Mouse (Mus musculus) liver, adult 2 months (tissue): ENCODE measurements around the gene Wdr91. TPM values are rescaled to one million over a fixed set of nuclear protein-coding genes. Genes with fewer than 3 reads are reported as not detected.

Experiments used
- DNase-seq: peaks from one replicate; pipeline ENCODE4 v3.0.0-alpha.2; 2011; ENCODE audit warnings: low read depth, low spot score; ENCODE audit errors: extremely low read depth
- H3K27ac ChIP-seq: fragments of 200-500 bp; replicated peaks from 2 replicates; pipeline ENCODE4 v1.5.1; 2012; ENCODE audit warnings: low read depth, mild to moderate bottlenecking, control low read depth, inconsistent platforms, low read length; ENCODE audit not compliant: insufficient read depth
- H3K27me3 ChIP-seq: fragments of 200-500 bp; 2 replicates; pipeline ENCODE4 v1.6.1; 2012; ENCODE audit warnings: mild to moderate bottlenecking, moderate library complexity, low read length, inconsistent platforms; ENCODE audit not compliant: control insufficient read depth, insufficient read depth
- H3K36me3 ChIP-seq: fragments of 200-500 bp; 2 replicates; pipeline ENCODE4 v1.6.1; 2012; ENCODE audit warnings: low read length, inconsistent platforms; ENCODE audit not compliant: control insufficient read depth, insufficient read depth
- H3K4me1 ChIP-seq: fragments of 200-500 bp; 2 replicates; pipeline ENCODE4 v1.6.1; 2011; ENCODE audit warnings: low read length; ENCODE audit not compliant: control insufficient read depth, insufficient read depth
- H3K4me3 ChIP-seq: fragments of 200-500 bp; 2 replicates; pipeline ENCODE4 v1.5.1; 2011; ENCODE audit warnings: low read depth, mild to moderate bottlenecking, control low read depth, low read length, moderate library complexity; ENCODE audit not compliant: insufficient read depth
- H3K79me2 ChIP-seq: fragments of 200-500 bp; 2 replicates; pipeline ENCODE4 v1.6.1; 2012; ENCODE audit warnings: inconsistent platforms, mild to moderate bottlenecking, low read length, moderate library complexity; ENCODE audit not compliant: control insufficient read depth, insufficient read depth
- H3K9ac ChIP-seq: fragments of 200-500 bp; 2 replicates; pipeline ENCODE4 v1.6.1; 2012; ENCODE audit warnings: low read depth, mild to moderate bottlenecking, control low read depth, inconsistent platforms, low read length
- CTCF ChIP-seq: fragments of 200-500 bp; IDR thresholded peaks from 2 replicates; pipeline ENCODE4 v1.5.1; 2011; ENCODE audit warnings: low read depth, low read length, control low read depth
- POLR2A ChIP-seq: fragments of 200-500 bp; IDR thresholded peaks from 2 replicates; pipeline ENCODE4 v1.6.1; 2011; ENCODE audit warnings: low read length, control low read depth; ENCODE audit not compliant: insufficient read depth; ENCODE audit errors: extremely low read depth
- WGBS: fragments of 180-500 bp; shearing (Covaris S2); methylation state at CpG from one replicate; pipeline ENCODE4 v1.1.7; 2018; 5-methylcytosine and 5-hydroxymethylcytosine counted together
- polyA plus RNA-seq: library from polyadenylated mRNA; depleted of rRNA; stranded (reverse); fragments of >200 nt; gene quantifications from 2 replicates; pipeline ENCODE4 v1.2.3, GENCODE M21; 2012
- total RNA-seq: library from RNA; depleted of rRNA; stranded (reverse); fragments of >200 nt; gene quantifications from 2 replicates; pipeline ENCODE4 v1.2.3, GENCODE M21; 2014

Gene Wdr91
- total and polyA plus RNA-seq, 2 experiments = 9.5 to 23.4 TPM

DNA sequence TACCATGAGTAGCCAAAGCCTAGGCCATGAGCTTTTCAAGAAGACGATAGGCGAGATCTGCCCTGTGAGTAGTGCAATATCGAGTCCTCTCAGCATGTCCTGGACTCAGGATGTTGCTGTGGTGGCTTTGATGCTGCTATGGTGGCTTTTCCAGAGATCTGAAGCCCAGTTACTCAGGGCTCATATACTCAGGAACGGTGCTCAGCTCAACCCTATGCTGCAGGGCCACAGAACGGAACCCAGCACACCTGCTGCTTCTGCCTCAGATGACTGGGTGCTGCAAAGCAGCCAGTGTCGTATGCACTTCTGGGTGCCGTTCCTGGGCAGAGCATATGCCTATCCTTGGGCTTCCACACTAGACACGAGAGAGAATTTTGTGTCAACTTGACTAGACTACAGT lies 28.8 kb upstream of the Wdr91 start:
- TF ChIP-seq POLR2A (no peak), CTCF (no peak)
- 95% methylated on average over 8 of the region's 8 CpGs for WGBS
- peaks cover 1% of the 10 kb centered on the region; the same call in 1 of the 2 replicates for H3K4me1 ChIP-seq
- H3K4me3 ChIP-seq = no peak overlapping the region
- H3K36me3 ChIP-seq = no peaks in the 10 kb centered on the region
- no peak overlapping the region for H3K9ac ChIP-seq
- no peak for DNase-seq
- no peaks in the 10 kb centered on the region for H3K79me2 ChIP-seq
- H3K27me3 ChIP-seq = no peaks in the 10 kb centered on the region
- no peak overlapping the region for H3K27ac ChIP-seq

DNA sequence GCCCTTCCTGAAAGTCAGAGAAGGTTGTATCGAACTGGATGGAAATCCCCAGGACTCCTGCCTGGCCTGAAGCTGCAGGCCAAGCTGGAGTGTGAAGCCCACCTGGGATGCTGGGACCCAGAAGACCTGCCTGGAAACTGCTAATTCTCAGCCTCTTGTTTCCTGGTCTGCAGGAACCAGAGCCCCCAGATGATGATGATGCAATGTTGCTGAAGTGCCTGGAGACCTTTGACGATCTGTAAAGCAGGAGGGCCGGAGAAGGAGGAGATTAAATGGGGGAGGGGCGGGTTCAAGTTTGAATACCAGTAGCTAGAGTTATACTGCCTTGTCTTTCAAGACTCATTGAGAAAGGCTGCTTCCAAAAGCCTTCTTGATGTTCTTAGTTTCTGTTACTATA lies 28.3 kb upstream of the Wdr91 start:
- WGBS = 31% methylated on average over 4 of the region's 4 CpGs
- Histone ChIP-seq H3K27me3 (no peaks in the 10 kb centered on the region), H3K9ac (no peak overlapping the region), H3K4me1 (peaks cover 1% of the 10 kb centered on the region; the same call in 1 of the 2 replicates), H3K79me2 (no peaks in the 10 kb centered on the region), H3K4me3 (no peak overlapping the region), H3K27ac (no peak overlapping the region), H3K36me3 (no peaks in the 10 kb centered on the region)
- no peak for DNase-seq
- TF ChIP-seq CTCF (no peak), POLR2A (no peak)

DNA sequence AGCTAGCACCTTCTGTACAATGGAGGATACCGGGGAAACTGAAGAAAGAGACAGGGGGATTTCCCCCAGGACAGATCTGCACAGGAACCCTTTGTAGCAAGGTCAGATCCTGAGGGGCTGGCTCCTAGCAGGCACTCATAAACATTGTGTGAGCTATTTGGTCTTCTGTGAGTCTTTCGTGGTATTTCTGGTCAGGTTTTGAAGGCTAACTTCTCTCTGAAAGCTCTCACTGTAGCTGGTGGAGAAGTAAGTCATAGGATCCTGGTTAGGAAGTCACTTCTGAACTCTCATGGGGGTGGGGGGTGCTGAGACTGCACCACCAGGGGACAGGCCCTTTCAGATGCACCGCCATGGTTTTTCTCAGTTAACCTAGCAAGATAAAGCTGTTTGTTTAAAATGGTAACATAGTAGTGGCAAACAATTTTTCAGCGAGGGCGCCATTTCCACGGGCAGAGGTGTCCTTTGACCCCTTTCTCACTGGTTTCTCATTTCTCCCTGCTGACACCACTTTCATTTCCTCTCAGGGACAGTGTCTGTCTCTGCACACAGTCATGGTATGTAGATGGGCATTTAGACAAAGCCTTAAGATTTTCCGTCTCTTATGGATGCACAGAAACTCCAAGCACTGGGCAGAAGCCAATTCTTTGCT lies 27.7 kb upstream of the Wdr91 start:
- Histone ChIP-seq H3K27ac (no peak overlapping the region), H3K79me2 (no peaks in the 10 kb centered on the region), H3K27me3 (no peaks in the 10 kb centered on the region), H3K9ac (no peak overlapping the region), H3K4me3 (no peak overlapping the region), H3K36me3 (no peaks in the 10 kb centered on the region), H3K4me1 (peaks cover 1% of the 10 kb centered on the region; the same call in 1 of the 2 replicates)
- DNase-seq = peak; percentile 10
- TF ChIP-seq POLR2A = no peak
- TF ChIP-seq CTCF = no peak
- 31% methylated on average over 7 of the region's 7 CpGs for WGBS

DNA sequence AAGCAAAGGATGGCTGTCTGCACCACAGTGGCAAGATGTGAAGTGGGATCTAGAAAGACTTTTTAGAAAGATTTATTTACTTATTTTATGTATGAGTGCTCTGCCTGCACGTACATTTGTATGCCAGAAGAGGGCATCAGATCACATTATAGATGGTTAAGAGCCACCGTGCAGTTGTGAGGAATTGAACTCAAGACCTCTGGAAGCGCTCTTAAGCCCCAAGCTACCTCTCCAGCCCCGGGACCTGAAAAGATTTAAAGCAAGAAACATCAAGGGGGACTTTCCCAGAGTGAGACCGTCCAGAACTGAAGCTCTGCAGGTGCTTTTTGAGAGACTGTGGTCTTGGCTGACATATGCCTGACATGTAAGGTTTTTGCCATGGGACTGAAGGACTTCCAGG lies 26.1 kb upstream of the Wdr91 start:
- no peak for DNase-seq
- Histone ChIP-seq H3K27ac (no peak overlapping the region), H3K27me3 (no peaks in the 10 kb centered on the region), H3K9ac (no peak overlapping the region), H3K4me3 (no peak overlapping the region), H3K36me3 (no peaks in the 10 kb centered on the region), H3K4me1 (peaks cover 1% of the 10 kb centered on the region; the same call in 1 of the 2 replicates), H3K79me2 (no peaks in the 10 kb centered on the region)
- TF ChIP-seq POLR2A (no peak), CTCF (no peak)
- 83% methylated on average over 5 of the region's 5 CpGs for WGBS

DNA sequence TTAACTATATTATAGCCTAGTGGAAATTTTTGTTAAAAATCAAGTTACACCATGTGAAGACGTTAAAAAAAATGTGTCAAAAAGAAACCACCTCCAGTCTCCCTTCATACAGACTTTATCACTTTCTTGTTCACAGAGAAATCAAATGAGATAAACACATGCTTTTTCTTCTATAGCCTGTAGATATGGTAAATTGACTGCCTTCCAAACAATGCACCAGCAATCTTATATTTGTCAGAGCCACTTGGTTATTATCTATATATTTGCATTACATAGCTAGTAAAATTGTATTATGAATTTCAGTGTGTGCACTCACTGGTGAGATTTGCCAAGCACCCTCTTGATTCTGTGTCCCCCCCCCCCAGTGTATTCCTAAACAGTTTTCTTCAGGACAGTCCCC lies 22.0 kb upstream of the Wdr91 start:
- Histone ChIP-seq H3K79me2 (no peaks in the 10 kb centered on the region), H3K4me3 (no peak overlapping the region), H3K9ac (no peak overlapping the region), H3K27me3 (no peaks in the 10 kb centered on the region), H3K4me1 (no peaks in the 10 kb centered on the region), H3K27ac (no peak overlapping the region), H3K36me3 (no peaks in the 10 kb centered on the region)
- WGBS = 80% methylated on average over 1 of the region's 1 CpGs
- TF ChIP-seq POLR2A (no peak), CTCF (no peak)
- DNase-seq = no peak

DNA sequence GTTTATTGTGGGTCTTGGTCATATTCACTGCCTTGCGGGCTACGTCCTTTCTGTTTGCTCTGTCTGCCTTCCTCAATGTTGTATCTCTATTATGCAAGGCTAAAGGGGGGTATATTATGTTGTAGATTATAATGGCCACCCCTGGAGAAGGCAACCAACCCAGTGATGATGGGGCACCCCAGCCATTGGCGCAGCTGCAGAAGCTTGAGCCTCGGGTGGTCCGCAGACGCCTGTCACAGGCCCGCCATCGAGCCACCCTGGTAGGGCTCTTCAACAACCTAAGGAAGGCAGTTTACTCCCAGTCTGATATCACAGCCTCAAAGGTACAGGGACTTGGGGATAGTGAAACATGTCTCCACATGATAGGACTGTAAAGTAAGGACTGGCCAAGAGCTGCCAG lies 16.9 kb upstream of the Wdr91 start:
- TF ChIP-seq CTCF (no peak), POLR2A (no peak)
- Histone ChIP-seq H3K27me3 (no peaks in the 10 kb centered on the region), H3K9ac (no peak overlapping the region), H3K79me2 (no peaks in the 10 kb centered on the region), H3K36me3 (no peaks in the 10 kb centered on the region), H3K4me1 (no peaks in the 10 kb centered on the region), H3K4me3 (no peak overlapping the region), H3K27ac (no peak overlapping the region)
- no peak for DNase-seq
- 92% methylated on average over 8 of the region's 8 CpGs for WGBS
